22 mouse cellular contexts compared by ENCODE assay signal in the genomic region with DNA sequence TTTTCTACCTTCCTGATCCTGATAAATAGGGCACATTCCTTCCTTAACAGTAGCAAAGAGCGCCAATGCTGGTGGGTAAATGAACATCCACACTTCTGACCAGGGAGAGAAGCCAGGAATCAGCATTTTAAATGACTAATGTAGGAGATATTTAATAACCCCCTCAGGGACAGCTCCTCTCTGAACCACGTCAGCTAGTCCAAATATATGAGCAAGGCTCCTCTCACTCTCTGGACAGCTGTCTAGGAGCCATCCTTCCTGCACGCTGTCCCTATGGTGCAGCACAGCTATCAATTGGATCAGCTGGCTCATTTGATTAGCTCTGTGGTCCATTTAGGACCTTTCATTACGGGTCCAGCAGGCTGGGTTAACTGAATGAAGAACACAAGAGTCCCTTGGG. TPM values are rescaled to one million over a fixed set of nuclear protein-coding genes. Genes with fewer than 3 reads are reported as not detected.
A peak's percentile ranks its signal among the peaks of the same experiment; 100 is the strongest.
DNase-seq lines count a peak whose midpoint lies in the region; ATAC-seq lines count a peak whose summit lies in the region.
"Had no signal": no experiment of that assay in that cellular context is flagged by ENCODE, and none has a peak within 500 bp of the region (broad histone marks: within the 10 kb centered on the region; RNA-seq: fewer than 3 reads in every experiment).

No protein-coding gene starts in this region.

- no peak for ATAC-seq in kidney, embryonic 16.5 days (ENCODE audit: low FRiP score, low TSS enrichment)
- ATAC-seq: forebrain, embryonic 15.5 days; intestine, embryonic 15.5 days; midbrain, embryonic 15.5 days had no signal

- H3K4me2 ChIP-seq in kidney, embryonic 16.5 days (replicated peaks; ENCODE audit: low read depth, low read length) = no peak overlapping the region
- H3K4me2 ChIP-seq: forebrain, embryonic 15.5 days; intestine, embryonic 15.5 days; limb, embryonic 15.5 days; liver, embryonic 13.5 days; midbrain, embryonic 15.5 days had no signal

- peaks cover 15% of the 10 kb centered on the region; the same call in 1 of the 2 replicates for H3K9me3 ChIP-seq in kidney, embryonic 16.5 days (ENCODE audit: low read length)
- H3K9me3 ChIP-seq: forebrain, embryonic 15.5 days; intestine, embryonic 15.5 days; limb, embryonic 10.5 days; limb, embryonic 15.5 days; liver, embryonic 13.5 days; midbrain, embryonic 15.5 days had no signal

- peaks cover 5% of the 10 kb centered on the region; the same call in 1 of the 2 replicates for H3K4me1 ChIP-seq in kidney, embryonic 16.5 days (ENCODE audit: insufficient read depth, low read length)
- H3K4me1 ChIP-seq: forebrain, embryonic 15.5 days; hindbrain, embryonic 10.5 days; intestine, embryonic 15.5 days; limb, embryonic 10.5 days; liver, embryonic 13.5 days; midbrain, embryonic 15.5 days had no signal

- peaks cover 65% of the 10 kb centered on the region for H3K36me3 ChIP-seq in kidney, embryonic 16.5 days (ENCODE audit: insufficient read depth, low read length)

- no peak overlapping the region for H3K4me3 ChIP-seq in kidney, embryonic 16.5 days (ENCODE audit: low read length)
- H3K4me3 ChIP-seq: forebrain, embryonic 15.5 days; hindbrain, embryonic 10.5 days; intestine, embryonic 15.5 days; limb, embryonic 10.5 days; limb, embryonic 15.5 days; liver, embryonic 13.5 days; midbrain, embryonic 15.5 days had no signal

- H3K9ac ChIP-seq in kidney, embryonic 16.5 days (replicated peaks; ENCODE audit: low read length) = no peak overlapping the region
- H3K9ac ChIP-seq: forebrain, embryonic 15.5 days; intestine, embryonic 15.5 days; limb, embryonic 15.5 days; liver, embryonic 13.5 days; midbrain, embryonic 15.5 days had no signal

- DNase-seq in gastrocnemius, adult 18-20 months (ENCODE audit: low spot score) = peak; percentile 26
- no peak for DNase-seq in gastrocnemius, postnatal 36 days
- DNase-seq in kidney, postnatal 25 days = no peak
- DNase-seq in 3T3-L1 (ENCODE audit: low read depth, low spot score) (peak; percentile 80), NIH3T3 (ENCODE audit: low read depth) (peak; percentile 57)
- DNase-seq in cerebellum, adult 9-10 months = no peak
- DNase-seq in ovary, postnatal 10 days (ENCODE audit: low spot score) = no peak
- DNase-seq: B cell, adult 2 months; liver, embryonic 13.5 days; lung, adult 2 months; thymus, adult 18-20 months; thymus, postnatal 25 days had no signal

- intact Hi-C loops in gastrocnemius, postnatal 36 days (cut with DNase I) = no loop called here

- H3K27ac ChIP-seq in kidney, embryonic 16.5 days (ENCODE audit: low read length) = peak overlapping the region; percentile 5; the same call in 1 of the 2 replicates
- H3K27ac ChIP-seq: forebrain, embryonic 15.5 days; hindbrain, embryonic 10.5 days; intestine, embryonic 15.5 days; limb, embryonic 10.5 days; limb, embryonic 15.5 days; liver, embryonic 13.5 days; macrophage; midbrain, embryonic 15.5 days; stomach, postnatal 0 days had no signal

- WGBS in kidney, embryonic 16.5 days = 79% methylated on average over 4 of the region's 4 CpGs

- no peaks in the 10 kb centered on the region for H3K27me3 ChIP-seq in kidney, embryonic 16.5 days (ENCODE audit: insufficient read depth, low read length)
- H3K27me3 ChIP-seq: CH12.LX; forebrain, embryonic 15.5 days; intestine, embryonic 15.5 days; limb, embryonic 15.5 days; liver, embryonic 13.5 days; midbrain, embryonic 15.5 days had no signal

RNA-seq across cellular contexts. Expression of a gene that starts 17.5 kb away (rescaled TPM):
- total RNA-seq in gastrocnemius, adult 18-20 months (2021) = 10 to 100 TPM; 10.6 to 12.1 TPM
- total RNA-seq in gastrocnemius, postnatal 36 days (2021) = 10 to 100 TPM; 10.2 TPM
- 18.2 and 22.4 TPM in 2 replicates for polyA plus RNA-seq in kidney, embryonic 16.5 days (2015; fragmentation: Nextera tagmentation; extraction: Ambion mirVana)

RNA-seq across cellular contexts. Expression of a gene that starts 28.3 kb away (rescaled TPM):
- total RNA-seq in gastrocnemius, adult 18-20 months (2021) = 100 to 1,000 TPM; 135 to 144 TPM
- 100 to 1,000 TPM; 123 TPM for total RNA-seq in gastrocnemius, postnatal 36 days (2021)
- 349 and 353 TPM in 2 replicates for polyA plus RNA-seq in kidney, embryonic 16.5 days (2015; fragmentation: Nextera tagmentation; extraction: Ambion mirVana)

RNA-seq across cellular contexts. Expression of a gene that starts 28.5 kb away (rescaled TPM):
- total RNA-seq in gastrocnemius, adult 18-20 months (2021) = 10 to 100 TPM; 21.5 to 23.7 TPM
- total RNA-seq in gastrocnemius, postnatal 36 days (2021) = 10 to 100 TPM; 18.6 to 21.8 TPM
- 42.0 and 42.4 TPM in 2 replicates for polyA plus RNA-seq in kidney, embryonic 16.5 days (2015; fragmentation: Nextera tagmentation; extraction: Ambion mirVana)

RNA-seq across cellular contexts. Expression of a gene that starts 51.6 kb away (rescaled TPM):
- total RNA-seq in gastrocnemius, adult 18-20 months (2021) = 10 to 100 TPM; 42.6 to 50.3 TPM
- 10 to 100 TPM; 51.1 to 60.5 TPM for total RNA-seq in gastrocnemius, postnatal 36 days (2021)
- polyA plus RNA-seq in kidney, embryonic 16.5 days (2015; fragmentation: Nextera tagmentation; extraction: Ambion mirVana) = 98.0 and 104 TPM in 2 replicates

Comparison
In these comparisons a context has a peak if more than half of its experiments do, and no peak if none do; other contexts are left out.
1. DNase-seq: peak in gastrocnemius, adult 18-20 months (single experiment), 3T3-L1 (single experiment) and NIH3T3 (single experiment); none in gastrocnemius, postnatal 36 days (0 of 2), kidney, postnatal 25 days (0 of 2), cerebellum, adult 9-10 months (single experiment) and ovary, postnatal 10 days (single experiment).